Mouse (Mus musculus): Measurements from ENCODE around the gene Asic2. TPM values are rescaled to one million over a fixed set of nuclear protein-coding genes. Genes with fewer than 3 reads are reported as not detected.

Asic2 gene
- total and polyA plus RNA-seq, 2 experiments: under 0.01 TPM; not detected in 1

GRCm38 (mm10) chr11:81277406-81277805, 690.9 kb downstream of the Asic2 start:
- Histone ChIP-seq H3K36me3 (ENCODE audit: control insufficient read depth, insufficient read depth, low read length) (no peaks in the 10 kb centered on the region), H3K27ac (replicated peaks; ENCODE audit: insufficient read depth, low read depth, low read length) (no peak overlapping the region), H3K79me2 (ENCODE audit: control insufficient read depth, insufficient read depth, low read length) (no peaks in the 10 kb centered on the region), H3K9ac (ENCODE audit: low read depth, low read length) (no peak overlapping the region), H3K27me3 (ENCODE audit: control insufficient read depth, insufficient read depth, low read length) (no peaks in the 10 kb centered on the region), H3K4me1 (ENCODE audit: control insufficient read depth, insufficient read depth, low read length) (no peaks in the 10 kb centered on the region), H3K4me3 (ENCODE audit: insufficient read depth, low read depth, low read length) (no peak overlapping the region)
- no peak for DNase-seq (ENCODE audit: extremely low read depth, low read depth, low spot score)
- 67% methylated on average over 5 of the region's 5 CpGs for WGBS
- no peak for TF ChIP-seq POLR2A (IDR thresholded peaks at IDR 0.05; ENCODE audit: extremely low read depth, insufficient read depth, low read length)

- no peaks in the 10 kb centered on the region for H3K27me3 ChIP-seq (ENCODE audit: control insufficient read depth, insufficient read depth, low read length)
- TF ChIP-seq POLR2A (IDR thresholded peaks at IDR 0.05; ENCODE audit: extremely low read depth, insufficient read depth, low read length) (no peak), CTCF (IDR thresholded peaks at IDR 0.05; ENCODE audit: low read depth, low read length) (no peak)
- no peak overlapping the region for H3K4me3 ChIP-seq (ENCODE audit: insufficient read depth, low read depth, low read length)
- DNase-seq (ENCODE audit: extremely low read depth, low read depth, low spot score): no peak
- no peak overlapping the region for H3K27ac ChIP-seq (replicated peaks; ENCODE audit: insufficient read depth, low read depth, low read length)
- H3K79me2 ChIP-seq (ENCODE audit: control insufficient read depth, insufficient read depth, low read length): no peaks in the 10 kb centered on the region
- 84% methylated on average over 16 of the region's 16 CpGs for WGBS
- H3K36me3 ChIP-seq (ENCODE audit: control insufficient read depth, insufficient read depth, low read length): no peaks in the 10 kb centered on the region
- no peak overlapping the region for H3K9ac ChIP-seq (ENCODE audit: low read depth, low read length)
- no peaks in the 10 kb centered on the region for H3K4me1 ChIP-seq (ENCODE audit: control insufficient read depth, insufficient read depth, low read length)
Measured at GRCm38 (mm10) chr11:81272677-81273418, 695.4 kb downstream of the Asic2 start.

GRCm38 (mm10) chr11:81271422-81271821, 696.8 kb downstream of the Asic2 start:
- Histone ChIP-seq H3K4me3 (ENCODE audit: insufficient read depth, low read depth, low read length) (no peak overlapping the region), H3K36me3 (ENCODE audit: control insufficient read depth, insufficient read depth, low read length) (no peaks in the 10 kb centered on the region), H3K79me2 (ENCODE audit: control insufficient read depth, insufficient read depth, low read length) (no peaks in the 10 kb centered on the region), H3K27me3 (ENCODE audit: control insufficient read depth, insufficient read depth, low read length) (no peaks in the 10 kb centered on the region), H3K27ac (replicated peaks; ENCODE audit: insufficient read depth, low read depth, low read length) (no peak overlapping the region), H3K9ac (ENCODE audit: low read depth, low read length) (no peak overlapping the region), H3K4me1 (ENCODE audit: control insufficient read depth, insufficient read depth, low read length) (no peaks in the 10 kb centered on the region)
- WGBS: 56% methylated on average over 1 of the region's 1 CpGs
- TF ChIP-seq POLR2A (IDR thresholded peaks at IDR 0.05; ENCODE audit: extremely low read depth, insufficient read depth, low read length) (no peak), CTCF (IDR thresholded peaks at IDR 0.05; ENCODE audit: low read depth, low read length) (no peak)
- no peak for DNase-seq (ENCODE audit: extremely low read depth, low read depth, low spot score)

GRCm38 (mm10) chr11:81270518-81270917, 697.7 kb downstream of the Asic2 start:
- TF ChIP-seq CTCF (IDR thresholded peaks at IDR 0.05; ENCODE audit: low read depth, low read length): no peak
- TF ChIP-seq POLR2A (IDR thresholded peaks at IDR 0.05; ENCODE audit: extremely low read depth, insufficient read depth, low read length): no peak
- 78% methylated on average over 7 of the region's 7 CpGs for WGBS
- no peaks in the 10 kb centered on the region for H3K79me2 ChIP-seq (ENCODE audit: control insufficient read depth, insufficient read depth, low read length)
- H3K4me3 ChIP-seq (ENCODE audit: insufficient read depth, low read depth, low read length): no peak overlapping the region
- H3K27ac ChIP-seq (replicated peaks; ENCODE audit: insufficient read depth, low read depth, low read length): no peak overlapping the region
- H3K9ac ChIP-seq (ENCODE audit: low read depth, low read length): no peak overlapping the region
- no peaks in the 10 kb centered on the region for H3K36me3 ChIP-seq (ENCODE audit: control insufficient read depth, insufficient read depth, low read length)
- no peaks in the 10 kb centered on the region for H3K27me3 ChIP-seq (ENCODE audit: control insufficient read depth, insufficient read depth, low read length)
- no peak for DNase-seq (ENCODE audit: extremely low read depth, low read depth, low spot score)
- H3K4me1 ChIP-seq (ENCODE audit: control insufficient read depth, insufficient read depth, low read length): no peaks in the 10 kb centered on the region

- H3K36me3 ChIP-seq (ENCODE audit: control insufficient read depth, insufficient read depth, low read length): no peaks in the 10 kb centered on the region
- no peaks in the 10 kb centered on the region for H3K79me2 ChIP-seq (ENCODE audit: control insufficient read depth, insufficient read depth, low read length)
- H3K4me3 ChIP-seq (ENCODE audit: insufficient read depth, low read depth, low read length): no peak overlapping the region
- no peaks in the 10 kb centered on the region for H3K4me1 ChIP-seq (ENCODE audit: control insufficient read depth, insufficient read depth, low read length)
- DNase-seq (ENCODE audit: extremely low read depth, low read depth, low spot score): no peak
- H3K9ac ChIP-seq (ENCODE audit: low read depth, low read length): no peak overlapping the region
- H3K27me3 ChIP-seq (ENCODE audit: control insufficient read depth, insufficient read depth, low read length): no peaks in the 10 kb centered on the region
- H3K27ac ChIP-seq (replicated peaks; ENCODE audit: insufficient read depth, low read depth, low read length): no peak overlapping the region
- WGBS: 55% methylated on average over 2 of the region's 2 CpGs
- no peak for TF ChIP-seq CTCF (IDR thresholded peaks at IDR 0.05; ENCODE audit: low read depth, low read length)
- TF ChIP-seq POLR2A (IDR thresholded peaks at IDR 0.05; ENCODE audit: extremely low read depth, insufficient read depth, low read length): no peak
Measured at GRCm38 (mm10) chr11:81263757-81264156, 704.5 kb downstream of the Asic2 start.

- Histone ChIP-seq H3K9ac (ENCODE audit: low read depth, low read length) (no peak overlapping the region), H3K27me3 (ENCODE audit: control insufficient read depth, insufficient read depth, low read length) (no peaks in the 10 kb centered on the region), H3K4me1 (ENCODE audit: control insufficient read depth, insufficient read depth, low read length) (no peaks in the 10 kb centered on the region), H3K79me2 (ENCODE audit: control insufficient read depth, insufficient read depth, low read length) (no peaks in the 10 kb centered on the region), H3K27ac (replicated peaks; ENCODE audit: insufficient read depth, low read depth, low read length) (no peak overlapping the region), H3K36me3 (ENCODE audit: control insufficient read depth, insufficient read depth, low read length) (no peaks in the 10 kb centered on the region), H3K4me3 (ENCODE audit: insufficient read depth, low read depth, low read length) (no peak overlapping the region)
- DNase-seq (ENCODE audit: extremely low read depth, low read depth, low spot score): no peak
- WGBS: 72% methylated on average over 1 of the region's 1 CpGs
- TF ChIP-seq CTCF (IDR thresholded peaks at IDR 0.05; ENCODE audit: low read depth, low read length) (no peak), POLR2A (IDR thresholded peaks at IDR 0.05; ENCODE audit: extremely low read depth, insufficient read depth, low read length) (no peak)
Measured at GRCm38 (mm10) chr11:81263193-81263592, 705.1 kb downstream of the Asic2 start.

Data from liver, adult 2 months (tissue).